Mouse (Mus musculus) MEL (cell line): ENCODE measurements around the gene Irf3. TPM values are rescaled to one million over a fixed set of nuclear protein-coding genes. Genes with fewer than 3 reads are reported as not detected.

Experiments used
- DNase-seq: peaks from one replicate; pipeline ENCODE4 v3.0.0; 2011; ENCODE audit warnings: low read depth, low spot score
- H3K27ac ChIP-seq: 2 replicates; pipeline ENCODE4 v1.5.1; 2012; ENCODE audit warnings: low read depth, mild to moderate bottlenecking, control low read depth, low read length, moderate library complexity; ENCODE audit not compliant: control insufficient read depth
- H3K27me3 ChIP-seq, 2 experiments: fragments of 150-350 bp in 1 of 2; sonication (generic) in 1 of 2; 2 replicates each; pipeline ENCODE4 v1.6.1; 2012; ENCODE audit warnings: low read length in 2 of 2, mild to moderate bottlenecking in 2 of 2, improper control_type of control experiment in 1 of 2, moderate library complexity in 1 of 2; ENCODE audit not compliant: insufficient read depth in 2 of 2, control insufficient read depth in 1 of 2
- H3K36me3 ChIP-seq, 2 experiments: 2 replicates each; pipeline ENCODE4 v1.6.1; 2012 to 2014; ENCODE audit warnings: low read length in 2 of 2, improper control_type of control experiment in 1 of 2, inconsistent platforms in 1 of 2, mild to moderate bottlenecking in 1 of 2; ENCODE audit not compliant: insufficient read depth in 2 of 2, control insufficient read depth in 1 of 2
- H3K4me1 ChIP-seq, 2 experiments: fragments of 150-350 bp in 1 of 2; sonication (generic) in 1 of 2; 2 replicates each; pipeline ENCODE4 v1.6.1; 2012; ENCODE audit warnings: low read length in 2 of 2, improper control_type of control experiment in 1 of 2, mild to moderate bottlenecking in 1 of 2; ENCODE audit not compliant: insufficient read depth in 2 of 2, control insufficient read depth in 1 of 2
- H3K4me3 ChIP-seq, 2 experiments: fragments of 150-350 bp in 1 of 2; sonication (generic) in 1 of 2; 2 replicates each; pipeline ENCODE4 v1.5.1; 2012; ENCODE audit warnings: low read depth in 2 of 2, low read length in 2 of 2, mild to moderate bottlenecking in 2 of 2, moderate library complexity in 2 of 2, control low read depth in 1 of 2, improper control_type of control experiment in 1 of 2; ENCODE audit not compliant: control insufficient read depth in 1 of 2, insufficient read depth in 1 of 2
- H3K79me2 ChIP-seq: 2 replicates; pipeline ENCODE4 v1.6.1; 2012; ENCODE audit warnings: mild to moderate bottlenecking, low read length, moderate library complexity; ENCODE audit not compliant: control insufficient read depth, poor library complexity, insufficient read depth
- H3K9ac ChIP-seq: 2 replicates; pipeline ENCODE4 v1.6.1; 2012; ENCODE audit warnings: low read depth, mild to moderate bottlenecking, control low read depth, low read length, moderate library complexity; ENCODE audit not compliant: control insufficient read depth, poor library complexity, severe bottlenecking
- H3K9me3 ChIP-seq: fragments of 150-350 bp; sonication (generic); replicated peaks from 2 replicates; pipeline ENCODE4 v1.6.1; 2012; ENCODE audit warnings: mild to moderate bottlenecking, low read length, improper control_type of control experiment, moderate library complexity; ENCODE audit not compliant: insufficient read depth
- CHD2 ChIP-seq: IDR thresholded peaks from 2 replicates; pipeline ENCODE4 v1.6.1; 2011; ENCODE audit warnings: low read length, improper control_type of control experiment
- E2F4 ChIP-seq: IDR thresholded peaks from 2 replicates; pipeline ENCODE4 v1.6.1; 2011; ENCODE audit warnings: low read depth, low read length, improper control_type of control experiment, borderline replicate concordance
- GATA1 ChIP-seq: IDR thresholded peaks from 2 replicates; pipeline ENCODE4 v1.6.1; 2011; ENCODE audit warnings: low read depth, low read length, improper control_type of control experiment
- JUND ChIP-seq: IDR thresholded peaks from 2 replicates; pipeline ENCODE4 v1.6.1; 2011; ENCODE audit warnings: low read depth, mild to moderate bottlenecking, improper control_type of control experiment, low read length
- MAFK ChIP-seq: IDR thresholded peaks from 2 replicates; pipeline ENCODE4 v1.6.1; 2011; ENCODE audit warnings: low read depth, mild to moderate bottlenecking, low read length, improper control_type of control experiment, borderline replicate concordance
- MAX ChIP-seq: IDR thresholded peaks from 2 replicates; pipeline ENCODE4 v1.6.1; 2011; ENCODE audit warnings: low read length, improper control_type of control experiment
- MAZ ChIP-seq: IDR thresholded peaks from 2 replicates; pipeline ENCODE4 v1.6.1; 2012; ENCODE audit warnings: low read depth, mild to moderate bottlenecking, inconsistent platforms, low read length, improper control_type of control experiment
- MEF2A ChIP-seq: IDR thresholded peaks from 2 replicates; pipeline ENCODE4 v1.6.1; 2014; ENCODE audit warnings: low read depth, mild to moderate bottlenecking, inconsistent platforms, low read length, improper control_type of control experiment; ENCODE audit not compliant: poor library complexity, insufficient replicate concordance, severe bottlenecking; ENCODE audit errors: extremely low read depth
- MXI1 ChIP-seq: IDR thresholded peaks from 2 replicates; pipeline ENCODE4 v1.6.1; 2011; ENCODE audit warnings: mild to moderate bottlenecking, low read depth, low read length, improper control_type of control experiment
- MYB ChIP-seq: IDR thresholded peaks from 2 replicates; pipeline ENCODE4 v1.6.1; 2011; ENCODE audit warnings: mild to moderate bottlenecking, low read depth, low read length, improper control_type of control experiment
- NELFE ChIP-seq: IDR thresholded peaks from 2 replicates; pipeline ENCODE4 v1.6.1; 2011; ENCODE audit warnings: low read depth, low read length, improper control_type of control experiment
- NRF1 ChIP-seq: IDR thresholded peaks from 2 replicates; pipeline ENCODE4 v1.6.1; 2014; ENCODE audit warnings: low read depth, mild to moderate bottlenecking, inconsistent platforms, low read length, improper control_type of control experiment, moderate library complexity; ENCODE audit not compliant: poor library complexity, insufficient read depth, severe bottlenecking
- POLR2AphosphoS2 ChIP-seq: IDR thresholded peaks from 2 replicates; pipeline ENCODE4 v1.6.1; 2011; ENCODE audit warnings: low read length, improper control_type of control experiment
- POLR2AphosphoS5 ChIP-seq: IDR thresholded peaks from 2 replicates; pipeline ENCODE4 v1.6.1; 2012; ENCODE audit warnings: low read depth, borderline replicate concordance, mild to moderate bottlenecking, inconsistent platforms, low read length, moderate library complexity, mixed read lengths
- RAD21 ChIP-seq: IDR thresholded peaks from 2 replicates; pipeline ENCODE4 v1.6.1; 2011; ENCODE audit warnings: mild to moderate bottlenecking, low read depth, low read length, improper control_type of control experiment
- RCOR1 ChIP-seq: IDR thresholded peaks from 2 replicates; pipeline ENCODE4 v1.6.1; 2012; ENCODE audit warnings: low read depth, mild to moderate bottlenecking, inconsistent platforms, low read length, improper control_type of control experiment
- TAL1 ChIP-seq: IDR thresholded peaks from 2 replicates; pipeline ENCODE4 v1.6.1; 2012; ENCODE audit warnings: mild to moderate bottlenecking, inconsistent platforms, low read length, moderate library complexity, mixed read lengths
- TCF12 ChIP-seq: IDR thresholded peaks from 2 replicates; pipeline ENCODE4 v1.6.1; 2014; ENCODE audit warnings: low read depth, mild to moderate bottlenecking, inconsistent platforms, low read length, improper control_type of control experiment, moderate library complexity
- USF1 ChIP-seq: IDR thresholded peaks from 2 replicates; pipeline ENCODE4 v1.6.1; 2014; ENCODE audit warnings: low read depth, mild to moderate bottlenecking, inconsistent platforms, low read length, improper control_type of control experiment, moderate library complexity
- ZKSCAN1 ChIP-seq: IDR thresholded peaks from 2 replicates; pipeline ENCODE4 v1.6.1; 2012; ENCODE audit warnings: low read depth, mild to moderate bottlenecking, inconsistent platforms, low read length, improper control_type of control experiment, moderate library complexity
- ZMIZ1 ChIP-seq: IDR thresholded peaks from 2 replicates; pipeline ENCODE4 v1.6.1; 2012; ENCODE audit warnings: low read depth, mild to moderate bottlenecking, inconsistent platforms, low read length, improper control_type of control experiment, moderate library complexity
- polyA plus RNA-seq, 2 experiments: library from polyadenylated mRNA; stranded (reverse) in 1 of 2; unstranded in 1 of 2; fragments of >175 nt in 1 of 2; fragments of >200 nt in 1 of 2; gene quantifications; 2 replicates each; pipeline versions ENCODE4 v1.2.1 to v1.2.4; 2012; ENCODE audit warnings: low replicate concordance in 2 of 2, low read depth in 1 of 2; ENCODE audit not compliant: insufficient read length in 2 of 2, insufficient read depth in 1 of 2, missing spikeins in 1 of 2
- total RNA-seq: library from RNA; depleted of rRNA; stranded (reverse); fragments of 300-350 nt; gene quantifications from 2 replicates; pipeline ENCODE4 v1.2.3, GENCODE M21; 2012

Gene Irf3
- total and polyA plus RNA-seq, 3 experiments = 82.1 to 83.4 TPM; not detected in 1

- Histone ChIP-seq H3K9ac (no peak overlapping the region; the same call in 1 of the 2 replicates), H3K79me2 (no peaks in the 10 kb centered on the region), H3K36me3 (peaks cover 0 to 6% of the 10 kb centered on the region in 2 experiments; a peak in 3 of 4 replicates), H3K27me3 (no peaks in the 10 kb centered on the region), H3K9me3 (no peaks in the 10 kb centered on the region), H3K27ac (no peak overlapping the region), H3K4me3 (no peak overlapping the region), H3K4me1 (peaks cover 0 to 8% of the 10 kb centered on the region in 2 experiments; a peak in 1 of 4 replicates)
- no peak for DNase-seq
- TF ChIP-seq CHD2 = no peak
- TF ChIP-seq POLR2AphosphoS5 = no peak
- TF ChIP-seq TCF12 = no peak
- TF ChIP-seq POLR2AphosphoS2 = no peak
- no peak for TF ChIP-seq TAL1
- TF ChIP-seq MEF2A = no peak
- TF ChIP-seq MAZ = no peak
- no peak for TF ChIP-seq MAX
- TF ChIP-seq JUND = no peak
- TF ChIP-seq MYB = no peak
These were observed 22.4 kb upstream of the Irf3 start for GRCm38 (mm10) chr7:44975117-44975419.

GRCm38 (mm10) chr7:44978300-44978699 lies 19.1 kb upstream of the Irf3 start:
- H3K9me3 ChIP-seq = no peaks in the 10 kb centered on the region
- DNase-seq = no peak
- H3K27ac ChIP-seq = no peak overlapping the region
- no peak overlapping the region for H3K9ac ChIP-seq
- peaks cover 0 to 5% of the 10 kb centered on the region in 2 experiments; a peak in 1 of 4 replicates for H3K4me1 ChIP-seq
- no peaks in the 10 kb centered on the region for H3K27me3 ChIP-seq
- no peak overlapping the region for H3K4me3 ChIP-seq
- peaks cover 7% of the 10 kb centered on the region for H3K79me2 ChIP-seq
- H3K36me3 ChIP-seq = peaks cover 0 to 16% of the 10 kb centered on the region in 2 experiments; a peak in 3 of 4 replicates
- no peak for TF ChIP-seq MXI1
- TF ChIP-seq RCOR1 = no peak
- TF ChIP-seq ZMIZ1 = no peak
- TF ChIP-seq NRF1 = no peak
- TF ChIP-seq MAZ = no peak
- no peak for TF ChIP-seq MAFK

- Histone ChIP-seq H3K36me3 (peaks cover 0 to 15% of the 10 kb centered on the region in 2 experiments; a peak in 2 of 4 replicates), H3K4me3 (no peak overlapping the region), H3K9me3 (no peaks in the 10 kb centered on the region), H3K27ac (no peak overlapping the region), H3K27me3 (no peaks in the 10 kb centered on the region), H3K9ac (no peak overlapping the region), H3K4me1 (peaks cover 0 to 5% of the 10 kb centered on the region in 2 experiments; a peak in 1 of 4 replicates), H3K79me2 (peaks cover 36% of the 10 kb centered on the region)
- no peak for DNase-seq
- TF ChIP-seq NELFE (no peak), RAD21 (no peak), MEF2A (no peak), E2F4 (no peak), RCOR1 (no peak), POLR2AphosphoS5 (no peak), TCF12 (no peak), MAX (no peak), MYB (no peak), USF1 (no peak), ZKSCAN1 (no peak), GATA1 (no peak), MXI1 (no peak), JUND (no peak), ZMIZ1 (no peak)
These were observed 15.9 kb upstream of the Irf3 start for GRCm38 (mm10) chr7:44981539-44981938.
